Comparison of ENCODE assay signal across 8 mouse cellular contexts in the genomic region with DNA sequence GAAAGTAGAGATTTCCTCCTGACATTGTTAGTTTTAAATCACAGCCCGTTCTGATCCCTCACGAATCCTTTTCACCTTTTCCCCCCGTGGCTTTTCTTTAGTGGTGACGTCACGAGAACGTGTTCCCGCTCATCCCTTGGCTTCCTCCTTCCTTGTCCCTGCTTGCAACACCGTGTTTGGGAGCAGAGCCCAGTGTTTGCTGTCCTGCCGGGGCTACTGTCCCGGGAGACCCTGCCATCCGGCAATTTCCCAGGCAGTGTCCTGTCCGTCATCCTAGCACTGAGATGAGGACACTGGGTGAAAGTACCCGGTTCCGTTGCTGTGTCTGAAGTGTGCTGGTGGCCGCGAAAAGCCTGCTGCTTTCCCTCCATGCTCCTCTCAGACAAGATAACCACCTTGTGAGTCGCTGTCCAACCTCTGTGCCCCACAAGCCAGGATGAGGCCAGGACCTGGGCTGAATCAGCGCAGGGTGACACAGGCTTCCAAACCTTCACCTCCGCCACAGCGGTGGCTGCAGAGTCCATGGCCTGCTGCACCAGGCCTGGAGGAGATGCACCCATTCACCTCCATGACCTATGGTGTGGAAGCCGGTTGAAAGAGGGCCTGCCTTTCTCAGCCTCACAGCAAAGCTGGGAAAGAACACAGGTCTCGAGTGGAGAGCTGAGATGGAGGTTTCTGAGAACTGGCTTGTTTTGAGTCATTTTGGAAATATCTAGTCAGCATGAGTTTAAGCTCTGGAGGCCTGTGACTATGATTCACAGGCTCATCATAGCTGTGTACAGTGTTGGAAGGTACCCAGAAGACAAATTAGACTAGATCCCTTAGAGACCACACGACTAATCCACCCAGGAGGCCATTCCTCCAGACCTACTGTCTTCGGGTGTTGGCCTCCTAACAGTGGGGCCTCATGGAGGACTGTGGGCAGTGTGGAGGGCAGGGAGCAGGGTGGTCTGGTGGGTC. TPM values are rescaled to one million over a fixed set of nuclear protein-coding genes. Genes with fewer than 3 reads are reported as not detected.
DNase-seq lines count a peak whose midpoint lies in the region.

No protein-coding gene starts in this region.

- intact Hi-C loops in left cerebral cortex, postnatal 10 days (cut with DNase I), result loop anchor here (5.0 kb wide), 1 partner anchor 39 kb away; no protein-coding TSS in a partner anchor

- peak; percentile 57 for DNase-seq in gastrocnemius, postnatal 25 days
- DNase-seq in gastrocnemius, adult 8-10 months (ENCODE audit: low spot score in 2 of 2), result no peak
- peak; percentile 44 for DNase-seq in ovary, postnatal 36 days (ENCODE audit: low spot score)
- no peak for DNase-seq in ovary, adult 18-20 months (ENCODE audit: low spot score)
- DNase-seq in gonadal fat pad, adult 2 months (ENCODE audit: low read depth), result peak; percentile 64
- no peak for DNase-seq in thymus, adult 18-20 months
- DNase-seq in right cerebral cortex, postnatal 36 days (ENCODE audit: low spot score in 2 of 2), result no peak
- no peak for DNase-seq in left cerebral cortex, postnatal 10 days (ENCODE audit: extremely low spot score in 1 of 2, low spot score in 2 of 2)

RNA-seq across cellular contexts. Expression of a gene that starts 47.0 kb away (rescaled TPM):
- 10 to 100 TPM; 30.7 to 39.0 TPM for total RNA-seq in gastrocnemius, postnatal 25 days (2021)
- total RNA-seq in gastrocnemius, adult 8-10 months (2022), result 10 to 100 TPM; 43.1 to 54.1 (median 49.5) TPM
- polyA plus RNA-seq in gonadal fat pad, adult 2 months (2012; rRNA removed), result 20.7 and 32.9 TPM in 2 replicates
- 10 to 100 TPM; 86.0 to 91.2 TPM for total RNA-seq in left cerebral cortex, postnatal 10 days (2021)

Comparison
In these comparisons a context has a peak if more than half of its experiments do, and no peak if none do; other contexts are left out.
1. DNase-seq: peak in gastrocnemius, postnatal 25 days (single experiment), ovary, postnatal 36 days (single experiment) and gonadal fat pad, adult 2 months (single experiment); none in gastrocnemius, adult 8-10 months (0 of 2), ovary, adult 18-20 months (single experiment), thymus, adult 18-20 months (0 of 2), right cerebral cortex, postnatal 36 days (0 of 2) and left cerebral cortex, postnatal 10 days (0 of 2).